Mouse (Mus musculus) frontal cortex, adult (tissue): ENCODE measurements around the gene Ube2h.

Experiments
- ATAC-seq: cut with Nextera tagmentation; 2 replicates; pipeline ENCODE4 v1.9.2; 2017; ENCODE audit warnings: mild to moderate bottlenecking, moderate library complexity, mixed read lengths; ENCODE audit not compliant: low TSS enrichment

The Ube2h gene

DNA sequence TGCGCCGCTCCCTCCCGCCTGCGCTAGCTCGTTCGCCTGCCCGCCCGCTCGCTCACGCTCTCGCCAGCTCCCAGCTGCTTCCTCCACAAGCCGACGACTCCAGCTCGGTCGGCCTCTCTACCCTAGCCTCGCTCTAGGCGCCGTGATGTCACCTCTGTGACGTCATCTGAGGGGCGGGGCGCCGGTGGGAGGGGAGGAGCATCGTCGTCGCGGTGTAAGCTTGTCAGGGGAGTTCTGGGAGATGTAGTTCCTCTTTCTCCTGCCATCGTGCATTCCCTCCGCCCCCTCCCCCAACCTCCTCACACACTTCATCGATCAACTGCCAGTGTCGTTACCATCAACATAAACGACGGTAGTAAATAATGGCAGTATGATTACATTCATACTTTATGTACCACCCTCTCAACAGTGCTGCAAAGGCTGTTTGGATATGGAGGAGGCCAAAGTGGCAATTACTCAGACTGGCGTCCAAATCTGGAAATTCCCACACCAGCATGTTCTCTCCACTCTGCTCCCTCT, at the start of gene Ube2h:
Gene Ube2h, minus strand, starts transcription at position 141 of the 519 bp plus-strand sequence.
- peak; percentile 84 for ATAC-seq

DNA sequence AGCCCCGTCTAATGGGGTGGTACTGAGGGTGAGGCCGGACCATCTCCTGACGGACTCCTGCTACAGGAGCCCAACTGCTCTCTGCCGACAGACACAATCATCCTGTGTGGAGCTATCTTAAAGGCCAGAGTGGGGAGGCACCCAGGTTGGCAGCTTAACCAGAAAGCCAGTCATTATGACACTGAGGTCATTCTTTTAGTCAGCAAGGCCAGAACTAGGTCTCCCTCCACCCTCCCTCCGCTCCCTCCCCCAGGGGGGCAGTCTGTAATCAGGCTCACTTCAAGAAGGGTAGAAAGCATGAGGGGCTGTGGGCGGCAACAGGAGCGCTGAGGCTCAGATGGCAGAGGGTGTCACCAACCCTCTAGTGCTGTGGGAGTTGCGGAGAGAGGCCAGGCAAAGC, 49.3 kb upstream of the Ube2h start:
- ATAC-seq = no peak

DNA sequence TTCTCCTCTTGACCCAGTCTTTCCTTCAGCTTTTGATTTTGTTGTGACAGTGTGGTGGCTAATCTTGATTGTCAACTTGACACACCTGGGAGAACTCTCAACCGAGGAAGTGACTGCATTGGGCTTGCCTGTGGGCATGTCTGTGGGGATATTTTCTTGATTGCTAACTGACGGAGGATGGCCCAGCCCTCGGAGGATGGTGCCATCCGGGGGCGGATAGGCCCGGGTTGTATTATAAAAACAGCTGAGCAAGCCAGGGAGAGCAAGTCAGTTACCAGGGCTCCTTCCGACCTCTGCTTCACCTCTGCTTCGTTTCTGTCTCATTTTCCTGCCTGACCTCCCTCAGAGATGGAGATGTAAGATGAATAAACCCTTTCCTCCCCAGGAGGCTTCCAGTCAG, 48.4 kb upstream of the Ube2h start:
- ATAC-seq = no peak

DNA sequence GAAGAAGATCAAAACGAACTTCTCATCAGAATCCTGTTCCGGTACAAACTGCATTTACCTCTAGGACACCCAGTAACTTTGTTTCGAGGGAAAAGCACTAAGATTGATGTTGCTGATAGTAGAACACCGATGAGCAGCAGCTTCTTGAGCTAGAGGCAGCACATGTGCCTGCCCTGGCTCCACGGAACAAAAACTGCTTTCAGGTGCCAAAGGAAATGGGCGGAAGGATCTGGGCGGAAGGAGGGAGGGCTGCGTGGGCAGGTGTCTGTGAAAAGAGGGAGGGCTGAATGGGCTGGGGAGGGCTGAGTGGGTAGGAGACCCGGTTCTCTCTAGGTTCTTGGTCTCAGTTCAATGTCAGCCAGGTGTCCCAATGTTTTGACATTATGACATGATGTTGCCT, 47.0 kb upstream of the Ube2h start:
- no peak for ATAC-seq

DNA sequence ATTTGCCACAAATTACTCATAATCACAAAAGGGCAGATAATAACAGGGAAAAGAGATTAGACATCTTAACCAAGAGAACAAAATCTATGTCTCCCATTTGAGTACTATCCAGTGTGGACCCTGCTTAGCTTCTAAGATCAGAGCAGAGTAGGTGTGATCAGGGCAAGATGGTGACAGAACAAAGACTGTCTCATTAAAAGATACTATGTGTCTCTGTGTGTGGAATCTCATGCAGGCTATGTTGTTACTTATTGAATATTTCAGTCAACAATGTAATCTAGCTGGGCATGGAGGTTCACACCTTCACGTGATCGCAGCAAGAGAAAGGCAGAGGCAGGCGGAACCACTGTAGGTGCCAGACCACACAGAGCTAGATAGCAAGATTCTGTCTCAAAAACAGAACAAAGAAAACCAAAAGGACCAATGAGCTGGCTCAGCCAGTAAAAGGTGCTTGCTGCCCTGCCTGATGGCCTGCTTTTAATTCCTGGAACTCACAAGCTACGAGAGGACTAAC, 43.0 kb upstream of the Ube2h start:
- ATAC-seq = no peak

DNA sequence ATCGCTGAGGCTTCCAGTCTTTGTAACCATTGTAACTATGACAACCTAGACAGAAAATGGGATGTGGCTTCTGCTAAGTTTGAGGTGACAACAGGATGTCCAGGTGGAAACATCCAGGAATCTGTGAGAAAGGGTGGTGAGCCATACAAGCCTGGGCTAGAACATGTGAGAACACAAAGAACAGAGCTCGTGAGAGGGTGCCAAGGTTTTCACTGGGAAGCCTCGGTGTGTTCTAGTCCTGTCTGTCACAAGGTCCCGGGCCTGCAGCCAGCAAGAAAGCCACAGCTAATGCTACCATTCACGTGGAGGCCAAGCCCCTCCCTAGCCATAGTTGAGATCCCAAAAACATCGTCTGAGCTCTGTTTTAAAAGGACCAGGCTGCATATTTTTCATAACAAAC, 42.4 kb upstream of the Ube2h start:
- no peak for ATAC-seq

DNA sequence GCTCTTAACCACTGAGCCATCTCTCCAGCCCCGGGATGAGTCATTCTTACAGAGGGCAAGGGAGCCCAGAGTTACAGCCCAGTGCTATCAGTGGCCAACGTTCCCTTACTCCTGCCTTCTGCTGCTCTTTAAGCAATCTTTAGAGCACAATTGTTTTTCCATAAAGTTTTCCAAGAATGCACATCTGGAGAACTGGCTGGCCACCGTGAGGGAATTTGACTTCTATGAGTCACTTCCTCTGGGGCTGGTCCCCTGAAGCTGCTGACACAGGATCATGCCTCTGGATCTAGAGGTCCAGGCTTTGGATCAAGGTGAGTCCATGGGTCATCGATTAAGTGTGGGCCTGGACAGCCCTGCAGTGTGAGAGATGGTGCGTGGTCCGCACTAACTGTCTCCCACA, 39.7 kb upstream of the Ube2h start:
- no peak for ATAC-seq

DNA sequence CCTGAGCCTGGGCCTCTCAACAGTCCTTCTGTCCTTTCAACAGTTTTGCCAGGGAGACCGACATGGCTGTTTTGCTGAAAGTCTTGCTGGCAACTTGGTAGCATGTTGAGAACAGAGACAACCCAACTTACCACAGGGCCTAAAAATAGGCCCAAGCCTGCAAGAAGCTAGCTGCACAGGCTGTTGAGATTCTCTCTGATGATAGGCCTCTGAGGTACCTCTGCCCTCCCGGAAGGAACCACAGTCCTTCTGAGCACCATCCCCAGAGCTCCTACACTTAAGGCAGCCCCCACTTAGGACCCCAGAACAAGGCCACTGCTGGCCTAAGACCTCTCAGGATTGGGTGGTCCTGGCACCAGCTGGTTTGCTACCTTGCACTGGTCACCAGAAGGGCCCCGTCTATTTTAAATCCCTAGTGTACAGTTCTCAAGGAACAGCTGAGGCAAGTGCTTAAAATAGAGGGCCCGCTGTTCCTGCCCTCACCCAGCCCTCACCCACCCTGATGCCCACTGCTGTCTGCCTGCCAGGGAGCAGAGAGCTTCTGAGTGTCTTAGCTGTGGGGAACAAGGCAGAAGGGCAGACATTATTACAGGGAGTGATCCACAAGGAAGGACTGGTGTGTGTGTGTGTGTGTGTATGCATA, 36.0 kb upstream of the Ube2h start:
- ATAC-seq = no peak

DNA sequence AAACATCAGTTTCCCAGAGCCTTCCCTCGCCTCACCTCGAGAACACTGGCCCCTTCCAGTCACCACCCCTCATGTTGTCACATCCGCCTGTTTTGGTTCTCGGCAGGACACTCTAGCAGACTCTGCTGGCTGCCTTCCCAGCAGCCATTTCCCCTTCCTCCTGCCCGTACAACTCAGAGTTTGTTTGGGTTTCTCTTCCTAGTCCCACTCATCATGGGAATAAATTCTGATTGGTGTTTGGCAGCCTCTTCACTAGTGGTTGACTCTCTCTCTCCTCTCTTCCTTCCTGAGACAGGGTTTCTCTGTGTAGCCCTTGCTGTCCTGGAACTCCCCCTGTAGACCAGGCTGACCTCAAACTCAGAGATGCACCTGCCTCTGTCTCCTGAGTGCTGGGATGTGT, 32.6 kb upstream of the Ube2h start:
- no peak for ATAC-seq

DNA sequence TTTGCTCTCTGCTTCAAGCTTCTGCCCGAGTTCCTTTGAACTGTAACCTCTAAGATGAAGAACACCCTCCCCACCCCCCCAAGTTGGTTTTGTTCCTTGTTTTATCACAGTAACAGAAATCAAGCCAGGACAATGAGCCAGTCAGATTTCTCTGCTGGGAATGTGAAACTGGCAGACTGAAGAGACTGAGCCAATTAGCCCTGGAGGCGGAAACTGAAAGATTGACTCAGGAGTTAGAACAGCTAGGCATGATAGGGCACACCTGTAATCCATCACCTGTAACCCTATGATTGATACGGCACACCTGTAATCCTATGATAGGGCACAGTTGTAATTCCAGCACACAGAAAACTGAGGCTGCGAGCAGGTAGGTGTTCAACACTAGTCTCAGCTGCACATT, 27.9 kb upstream of the Ube2h start:
- no peak for ATAC-seq

DNA sequence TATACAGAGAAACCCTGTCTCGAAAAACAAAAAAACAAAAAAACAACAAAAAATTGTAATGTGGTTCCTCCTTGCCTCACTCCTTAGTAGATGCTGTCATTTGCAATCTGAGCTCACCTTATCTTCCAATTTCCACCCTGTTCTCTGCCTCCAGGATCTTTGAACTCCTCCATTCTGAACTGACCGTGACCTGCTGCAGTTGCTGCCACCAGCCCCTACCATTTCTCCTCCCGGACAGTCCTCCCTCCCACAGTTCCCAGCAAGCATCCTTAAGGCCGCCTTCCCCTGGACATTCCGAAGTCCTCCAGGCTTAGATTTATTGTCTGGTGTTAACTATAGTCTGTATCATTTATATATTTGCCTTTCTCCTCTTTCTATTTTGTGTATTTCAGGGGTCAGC, 26.4 kb upstream of the Ube2h start:
- ATAC-seq = no peak

DNA sequence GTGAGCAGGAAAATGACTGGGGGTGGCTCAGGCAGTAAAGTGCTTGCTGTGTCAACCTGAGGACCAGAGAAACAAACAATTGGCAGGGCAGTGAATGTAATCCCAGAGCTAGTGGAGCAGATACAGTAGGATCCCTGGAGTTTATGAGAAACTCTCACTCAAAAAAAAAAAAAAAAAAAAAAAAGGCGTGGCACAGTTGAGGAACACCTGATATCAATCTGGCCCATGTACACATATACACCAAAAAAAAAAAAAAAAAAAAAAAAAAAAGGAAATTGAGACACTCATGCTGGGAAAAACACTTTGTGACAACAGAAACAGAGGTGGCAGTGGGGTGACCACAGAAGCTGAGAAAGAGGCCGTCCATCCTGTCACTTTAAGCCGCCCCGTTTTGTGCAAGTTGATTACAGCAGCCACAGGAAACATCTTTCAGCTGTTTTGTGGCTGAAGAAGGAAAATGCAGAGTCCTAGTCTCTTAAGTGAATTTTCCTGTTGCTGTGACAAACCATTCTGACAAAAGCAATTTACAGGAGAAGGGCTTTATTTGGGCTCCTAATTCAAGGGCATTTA, 21.7 kb upstream of the Ube2h start:
- no peak for ATAC-seq

DNA sequence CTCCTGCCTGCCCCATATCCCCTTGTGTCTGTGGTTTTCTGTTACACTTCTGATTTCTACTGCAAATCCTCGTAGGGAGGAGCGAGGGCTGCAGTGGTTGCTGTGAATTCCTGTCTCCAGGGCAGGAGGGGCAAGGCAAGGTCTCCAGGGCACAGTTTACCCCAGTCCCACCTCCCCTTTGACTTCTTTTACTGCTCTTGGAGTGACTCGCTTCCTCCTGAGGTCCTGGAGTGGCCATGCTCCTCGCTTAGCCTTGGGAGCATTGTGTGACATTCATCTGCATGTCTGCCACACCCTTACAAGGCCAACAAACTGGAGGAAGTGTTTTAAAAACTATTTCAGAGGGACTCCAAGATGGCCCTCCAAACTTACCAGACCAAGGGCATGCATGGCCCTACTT, 16.7 kb upstream of the Ube2h start:
- no peak for ATAC-seq

DNA sequence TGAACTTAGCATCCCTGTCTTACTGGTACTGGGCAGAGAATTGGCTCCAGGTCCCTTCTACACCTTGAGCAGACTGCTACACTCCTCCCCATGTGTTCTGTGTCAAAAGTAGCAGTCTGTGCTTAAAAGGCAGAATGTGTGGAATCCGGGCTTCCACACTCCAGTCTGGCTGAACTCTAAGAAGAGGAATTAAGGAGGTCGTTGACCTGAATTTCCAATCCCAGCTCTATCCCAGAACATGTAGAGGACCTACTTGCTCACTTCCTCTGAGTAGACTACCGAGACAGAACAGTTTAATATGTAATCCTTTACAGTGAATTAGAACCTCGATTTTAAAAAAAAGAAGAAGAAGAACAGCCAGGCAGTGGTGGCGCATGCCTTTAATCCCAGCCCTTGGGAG, 14.9 kb upstream of the Ube2h start:
- no peak for ATAC-seq

DNA sequence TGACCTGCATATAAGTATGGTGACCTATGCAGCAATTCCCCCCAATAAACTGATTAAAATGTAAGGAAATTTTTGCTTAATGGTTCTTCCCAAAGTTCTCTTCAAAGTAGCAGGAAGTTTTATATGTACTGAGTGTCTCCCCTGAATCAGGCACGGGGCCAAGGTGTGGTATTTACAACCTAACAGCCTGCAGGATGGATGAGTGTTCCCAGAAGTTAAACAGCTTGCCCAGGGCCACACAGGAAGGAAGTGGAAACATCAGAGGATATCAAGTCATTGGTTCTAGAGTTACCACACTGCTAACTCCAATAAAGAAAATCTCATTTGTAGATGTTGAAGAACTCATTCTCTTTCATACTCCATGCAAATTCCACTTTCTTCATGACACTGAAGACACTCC, 7.7 kb upstream of the Ube2h start:
- no peak for ATAC-seq

DNA sequence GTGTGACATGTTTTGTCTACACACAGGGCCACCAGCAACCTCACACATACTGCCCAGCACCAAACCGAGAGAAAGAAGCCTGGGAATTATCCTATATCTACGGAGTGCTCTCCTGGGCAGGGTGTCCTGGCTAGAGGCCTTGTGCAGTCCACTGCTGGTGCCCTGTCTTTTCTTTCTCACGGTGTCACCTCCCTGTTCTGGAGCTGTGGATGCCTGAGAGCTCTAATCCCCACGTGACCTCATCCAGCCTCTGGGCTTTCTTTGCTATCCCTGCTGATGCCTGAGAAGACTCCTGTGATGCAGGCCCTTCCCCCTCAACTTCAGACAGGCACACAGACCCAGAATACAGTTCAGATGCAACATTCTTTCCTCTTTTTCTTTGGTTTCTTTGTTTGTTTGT, 4.4 kb upstream of the Ube2h start:
- no peak for ATAC-seq

DNA sequence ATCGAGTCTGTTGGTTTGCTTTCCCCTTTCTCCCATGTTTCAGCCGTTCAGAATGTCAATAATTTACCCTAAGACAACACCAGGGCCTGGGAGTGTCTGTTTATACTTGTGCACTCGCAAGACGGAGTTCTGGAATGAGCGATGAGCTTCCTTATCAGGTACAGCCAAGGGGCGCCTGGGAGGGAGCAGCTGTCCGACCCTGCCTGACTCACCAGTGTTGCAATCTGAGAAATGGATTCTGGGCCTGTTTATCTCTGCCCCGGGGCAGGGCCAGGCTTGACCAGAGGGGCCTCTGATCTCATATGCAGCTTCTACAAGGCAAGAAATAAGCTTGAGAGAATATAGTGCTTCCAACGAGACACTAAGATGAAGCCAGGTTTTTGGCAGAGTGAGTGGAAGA, 3.4 kb upstream of the Ube2h start:
- ATAC-seq = no peak

DNA sequence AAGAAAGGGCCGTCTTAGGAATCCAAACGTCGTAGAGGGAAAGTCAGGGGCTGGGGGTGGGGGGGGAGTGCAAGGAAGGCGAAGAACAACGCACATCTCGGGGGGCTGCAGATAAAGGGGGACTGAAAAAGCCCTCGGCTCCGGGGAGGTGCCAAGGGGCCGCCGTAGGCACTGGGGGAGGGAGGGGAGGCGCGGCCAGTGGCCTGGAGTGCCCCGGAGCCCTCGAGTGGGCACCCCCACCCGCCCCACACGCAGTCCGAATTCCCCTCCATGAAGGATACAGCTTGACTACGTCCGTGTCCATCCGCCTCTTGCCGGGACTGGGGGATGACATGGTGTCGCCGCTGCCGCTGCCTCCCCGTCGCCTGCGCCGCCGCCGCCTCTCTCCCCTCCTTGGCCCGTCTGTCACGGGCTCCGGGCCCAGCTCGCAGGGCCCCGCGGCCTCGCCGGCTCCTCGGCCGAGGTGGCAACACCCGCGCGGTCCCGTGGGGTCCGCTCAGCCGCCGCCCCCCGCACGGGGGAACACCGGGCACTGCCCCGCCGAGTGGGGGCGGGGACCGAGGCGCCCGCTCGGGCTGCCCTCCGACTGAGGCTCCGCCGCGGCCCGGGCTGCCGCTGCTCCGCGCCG, 454 bp downstream of the Ube2h start:
- ATAC-seq = peak; percentile 3; the same call in 1 of the 2 replicates

DNA sequence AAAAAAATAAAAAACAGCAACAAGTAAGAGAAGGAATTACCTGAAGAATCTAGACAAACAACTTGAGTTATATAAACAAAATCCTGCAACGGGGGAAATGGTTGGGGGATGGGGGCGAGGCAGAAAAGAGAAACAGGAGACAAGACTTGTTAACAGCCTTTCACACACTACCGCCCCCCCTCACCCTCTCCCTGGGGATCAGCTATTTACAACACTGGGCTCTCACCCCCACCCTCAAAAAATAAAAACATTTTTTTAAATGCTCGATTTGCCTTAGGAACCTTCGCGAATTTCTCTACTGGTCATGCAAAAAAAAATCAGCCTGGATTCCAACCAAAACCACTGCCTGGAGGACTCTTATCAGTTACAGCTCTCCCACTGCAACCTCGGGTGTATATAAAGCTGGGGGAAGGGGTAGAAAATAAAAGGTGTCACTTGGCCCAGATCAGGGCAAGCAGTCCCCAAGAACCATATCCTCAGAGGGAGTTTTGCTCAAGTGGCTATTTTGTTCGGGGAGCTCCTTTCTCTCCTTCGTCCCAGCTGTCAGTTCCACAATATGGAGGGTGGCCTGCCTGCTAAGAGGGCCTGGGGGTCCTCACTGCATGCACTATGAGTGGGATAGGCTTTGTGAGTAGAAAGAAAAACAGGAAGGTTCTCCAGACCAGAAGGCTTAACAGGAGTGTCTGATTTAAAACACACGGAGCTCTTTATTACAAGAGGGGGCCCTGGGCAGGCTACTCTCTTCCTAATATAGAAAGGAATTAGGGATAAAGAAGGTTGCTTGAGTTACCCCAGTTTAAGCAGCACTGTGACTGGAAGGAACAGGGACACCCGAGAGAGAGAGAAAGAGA, 1.3 kb downstream of the Ube2h start:
- ATAC-seq = no peak

DNA sequence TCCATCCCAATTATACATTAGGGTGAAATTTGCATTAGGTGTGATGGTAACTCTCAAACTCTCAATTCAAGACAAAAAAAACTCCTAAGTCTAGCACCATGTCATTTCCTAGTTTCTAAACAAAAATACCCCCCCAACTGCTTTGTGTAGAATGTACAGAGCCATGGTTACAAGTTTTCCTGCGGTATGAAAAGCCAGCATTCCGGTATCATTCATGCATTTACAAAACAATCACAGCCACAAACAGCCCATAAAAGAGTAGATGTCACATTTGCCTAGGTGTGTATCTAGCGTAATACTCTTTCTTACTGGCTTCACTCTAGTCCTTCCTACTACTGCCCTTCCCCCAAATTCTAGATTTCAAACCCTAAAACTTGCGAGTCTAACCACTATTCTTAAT, 2.2 kb downstream of the Ube2h start:
- no peak for ATAC-seq

DNA sequence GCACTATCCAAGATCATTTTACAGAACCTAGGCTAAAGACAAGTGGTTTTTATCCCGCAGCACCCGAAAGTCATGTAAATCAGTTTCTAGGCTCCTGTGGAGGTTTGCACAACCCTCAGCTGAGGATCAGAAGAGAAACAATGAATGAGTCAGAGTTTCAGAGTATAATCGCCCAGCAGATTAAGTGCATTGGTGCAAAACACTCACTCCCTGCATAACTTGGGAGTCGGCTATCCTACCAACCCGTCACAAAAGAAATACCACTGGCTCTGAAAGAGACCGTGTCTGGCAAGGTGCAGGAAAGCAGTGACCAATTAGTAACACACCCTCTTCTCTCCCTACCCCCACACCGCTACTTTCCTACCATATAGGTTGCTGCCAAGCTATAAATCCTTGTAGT, 3.4 kb downstream of the Ube2h start:
- no peak for ATAC-seq

DNA sequence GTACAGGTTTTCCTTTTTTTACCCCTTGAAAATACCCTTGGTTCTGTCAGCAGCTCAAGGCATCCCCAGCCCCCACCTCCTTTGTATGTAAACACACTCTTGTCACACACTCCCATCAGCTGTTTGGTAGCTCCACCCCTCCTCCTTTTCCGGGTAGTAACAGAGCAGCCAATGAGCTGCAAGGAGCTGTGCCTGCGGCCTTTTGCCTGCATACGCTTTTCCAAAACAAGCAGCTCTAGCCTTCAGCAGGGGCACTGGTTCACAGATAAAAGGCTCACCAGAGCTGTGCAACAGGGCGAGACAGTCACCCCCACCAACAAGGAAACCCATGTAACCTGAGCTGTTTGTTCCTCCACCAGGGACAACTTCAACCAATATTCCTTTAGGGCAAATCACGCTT, 4.0 kb downstream of the Ube2h start:
- peak; percentile 51 for ATAC-seq
